Comparison of ENCODE assay signal across 8 mouse cellular contexts in genomic region chr5:134063362-134064064, GRCm38 (mm10). TPM values are rescaled to one million over a fixed set of nuclear protein-coding genes. Genes with fewer than 3 reads are reported as not detected.
DNase-seq lines count a peak whose midpoint lies in the region; ATAC-seq lines count a peak whose summit lies in the region.

No protein-coding gene starts in this region.

- no peaks in the 10 kb centered on the region for H3K9me3 ChIP-seq in hindbrain, embryonic 14.5 days (ENCODE audit: control insufficient read depth, low read length)

- no peak overlapping the region for H3K27ac ChIP-seq in hindbrain, embryonic 14.5 days

- H3K4me3 ChIP-seq in hindbrain, embryonic 14.5 days (replicated peaks; ENCODE audit: low read length) = no peak overlapping the region

- H3K4me1 ChIP-seq in hindbrain, embryonic 14.5 days (replicated peaks; ENCODE audit: control insufficient read depth, insufficient read depth, low read length) = no peaks in the 10 kb centered on the region

- peak; percentile 90 for ATAC-seq in frontal cortex, adult (ENCODE audit: low TSS enrichment)
- peak; percentile 70 for ATAC-seq in hindbrain, embryonic 14.5 days (ENCODE audit: low FRiP score)
- ATAC-seq in activated CD4-positive, CD25-positive, alpha-beta regulatory T cell, adult 4 months = no peak

- no peaks in the 10 kb centered on the region for H3K36me3 ChIP-seq in hindbrain, embryonic 14.5 days (replicated peaks; ENCODE audit: control insufficient read depth, insufficient read depth)

- WGBS in hindbrain, embryonic 14.5 days = 56% methylated on average over 15 of the region's 15 CpGs

- peak; percentile 18 for DNase-seq in T-cell, adult 2 months (ENCODE audit: low spot score)
- peak; percentile 93 for DNase-seq in cerebellum, adult 8-10 months
- peak; percentile 97 for DNase-seq in hindbrain, embryonic 14.5 days (ENCODE audit: low spot score)
- DNase-seq in layer of hippocampus, postnatal 14 days (ENCODE audit: low spot score in 2 of 2) = peak; percentile 91 to 95
- peak; percentile 84 for DNase-seq in lung, postnatal 36 days
- peak; percentile 65 to 79 for DNase-seq in right cerebral cortex, postnatal 36 days (ENCODE audit: low spot score in 2 of 2)

- H3K4me2 ChIP-seq in hindbrain, embryonic 14.5 days (replicated peaks) = no peak overlapping the region

- H3K27me3 ChIP-seq in hindbrain, embryonic 14.5 days (ENCODE audit: control insufficient read depth, insufficient read depth, low read length) = peaks cover 3% of the 10 kb centered on the region; the same call in 1 of the 2 replicates

- H3K9ac ChIP-seq in hindbrain, embryonic 14.5 days = no peak overlapping the region

RNA-seq across cellular contexts. Expression of gene Castor2, which starts 36.0 kb away (rescaled TPM):
- 28.1 and 31.9 TPM in 2 replicates for polyA plus RNA-seq in hindbrain, embryonic 14.5 days (2014; fragmentation: Nextera tagmentation; extraction: Ambion mirVana)
- 10 to 100 TPM; 58.5 to 59.7 TPM for total RNA-seq in layer of hippocampus, postnatal 14 days (2021)
- 1 to 10 TPM; 4.3 to 4.6 TPM for polyA plus RNA-seq in activated CD4-positive, CD25-positive, alpha-beta regulatory T cell, adult 4 months (2017; shearing (Covaris generic))

Comparison
In these comparisons a context has a peak if more than half of its experiments do, and no peak if none do; other contexts are left out.
1. DNase-seq: peak in every context shown above with its lines; median percentile 97 in hindbrain, embryonic 14.5 days; 93 in cerebellum, adult 8-10 months; 93 in layer of hippocampus, postnatal 14 days; 84 in lung, postnatal 36 days; 72 in right cerebral cortex, postnatal 36 days; 18 in T-cell, adult 2 months.